Mouse (Mus musculus) embryonic facial prominence, embryonic 10.5 days (tissue): ENCODE measurements around the gene Neu1. TPM values are rescaled to one million over a fixed set of nuclear protein-coding genes. Genes with fewer than 3 reads are reported as not detected.

ENCODE experiments used
- DNase-seq: peaks from one replicate; pipeline ENCODE4 v3.0.0-alpha.2; 2017; ENCODE audit warnings: low spot score
- H3K27ac ChIP-seq: fragments of 300-500 bp; sonication (generic); replicated peaks from 2 replicates; pipeline ENCODE4 v1.5.1; 2016; ENCODE audit warnings: mild to moderate bottlenecking
- H3K27me3 ChIP-seq: fragments of 300-500 bp; sonication (generic); replicated peaks from 2 replicates; pipeline ENCODE4 v1.6.1; 2016; ENCODE audit warnings: low read depth, mild to moderate bottlenecking; ENCODE audit not compliant: poor library complexity, severe bottlenecking
- H3K36me3 ChIP-seq: fragments of 300-500 bp; sonication (generic); replicated peaks from 2 replicates; pipeline ENCODE4 v1.6.1; 2016; ENCODE audit warnings: mild to moderate bottlenecking, moderate library complexity
- H3K4me1 ChIP-seq: fragments of 300-500 bp; sonication (generic); 2 replicates; pipeline ENCODE4 v1.6.1; 2016
- H3K4me3 ChIP-seq: fragments of 300-500 bp; sonication (generic); 2 replicates; pipeline ENCODE4 v1.5.1; 2016; ENCODE audit warnings: mild to moderate bottlenecking, moderate library complexity
- H3K9me3 ChIP-seq: fragments of 300-500 bp; sonication (generic); 2 replicates; pipeline ENCODE4 v1.6.1; 2016; ENCODE audit warnings: mild to moderate bottlenecking
- WGBS: fragments of 180-500 bp; shearing (Covaris S2); methylation state at CpG from one replicate; pipeline ENCODE4 v1.1.7; 2016; 5-methylcytosine and 5-hydroxymethylcytosine counted together
- polyA plus RNA-seq: library from polyadenylated mRNA; unstranded; fragments of >200 nt; fragmentation: Nextera tagmentation; extraction: Ambion mirVana; gene quantifications from 2 replicates; pipeline ENCODE4 v1.2.1, GENCODE M21; 2016

Gene Neu1
- polyA plus RNA-seq, 1 experiment from 2014 or later, result 14.0 TPM

- Histone ChIP-seq H3K27ac (peak overlapping the region; percentile 99), H3K27me3 (no peaks in the 10 kb centered on the region), H3K36me3 (peaks cover 36% of the 10 kb centered on the region), H3K4me1 (peaks cover 20% of the 10 kb centered on the region), H3K9me3 (no peaks in the 10 kb centered on the region), H3K4me3 (peak overlapping the region; percentile 97)
- no peak for DNase-seq
- WGBS, result 25% methylated on average over 2 of the region's 2 CpGs
Observed at GRCm38 (mm10) chr17:34980655-34981054, 49.6 kb downstream of the Neu1 start.

- under 1% methylated on average over 58 of the region's 58 CpGs for WGBS
Observed at GRCm38 (mm10) chr17:34981690-34982180, 50.7 kb downstream of the Neu1 start, which contains the start of gene Lsm2. Gene Lsm2 (plus strand): TSS chr17:34981862.

GRCm38 (mm10) chr17:34982328-34982727 is 51.3 kb downstream of the Neu1 start:
- Histone ChIP-seq H3K4me3 (peak overlapping the region; percentile 97), H3K4me1 (peaks cover 20% of the 10 kb centered on the region), H3K27me3 (no peaks in the 10 kb centered on the region), H3K9me3 (no peaks in the 10 kb centered on the region), H3K36me3 (peaks cover 47% of the 10 kb centered on the region), H3K27ac (peak overlapping the region; percentile 99)
- no peak for DNase-seq
- under 1% methylated on average over 15 of the region's 15 CpGs for WGBS

More at GRCm38 (mm10) chr17:34981690-34982180, 50.7 kb downstream of the Neu1 start, which contains the start of gene Lsm2:
- peak within 1 kb of the TSS; percentile 99 for H3K27ac ChIP-seq
- peak within 1 kb of the TSS; percentile 97 for H3K4me3 ChIP-seq
- peaks cover 46% of the 10 kb centered on the region for H3K36me3 ChIP-seq
- DNase-seq, result peak; percentile 94
- H3K27me3 ChIP-seq, result no peaks in the 10 kb centered on the region
- H3K4me1 ChIP-seq, result peaks cover 20% of the 10 kb centered on the region
- no peaks in the 10 kb centered on the region for H3K9me3 ChIP-seq

GRCm38 (mm10) chr17:34984218-34984617 is 53.2 kb downstream of the Neu1 start:
- WGBS, result 76% methylated on average over 2 of the region's 2 CpGs
- no peak overlapping the region for H3K27ac ChIP-seq
- H3K36me3 ChIP-seq, result peaks cover 57% of the 10 kb centered on the region
- H3K4me3 ChIP-seq, result no peak overlapping the region
- peaks cover 20% of the 10 kb centered on the region for H3K4me1 ChIP-seq
- no peaks in the 10 kb centered on the region for H3K9me3 ChIP-seq
- no peaks in the 10 kb centered on the region for H3K27me3 ChIP-seq
- no peak for DNase-seq

Other genes starting within 250 kb of the Neu1 start
- gene C4b, start 187.4 kb upstream of the Neu1 start, polyA plus RNA-seq, result not detected in 2 replicates
- not detected in 2 replicates for gene Cyp21a1, start 126.7 kb upstream of the Neu1 start, polyA plus RNA-seq
- gene Stk19, start 94.3 kb upstream of the Neu1 start, polyA plus RNA-seq, result 24.6 and 26.4 TPM in 2 replicates
- 78.1 and 88.8 TPM in 2 replicates for gene Dxo, start 94.2 kb upstream of the Neu1 start, polyA plus RNA-seq
- 57.1 and 57.3 TPM in 2 replicates for gene Skiv2l, start 81.0 kb upstream of the Neu1 start, polyA plus RNA-seq
- 129 and 144 TPM in 2 replicates for gene Nelfe, start 80.9 kb upstream of the Neu1 start, polyA plus RNA-seq
- gene Cfb, start 68.7 kb upstream of the Neu1 start, polyA plus RNA-seq, result 2.1 and 2.6 TPM in 2 replicates
- 4.8 and 6.2 TPM in 2 replicates for gene Zbtb12, start 51.8 kb upstream of the Neu1 start, polyA plus RNA-seq
- not detected in 2 replicates for gene Gm20547, start 49.2 kb upstream of the Neu1 start, polyA plus RNA-seq
- gene C2, start 33.0 kb upstream of the Neu1 start, polyA plus RNA-seq, result 0.55 and 1.6 TPM in 2 replicates
- 96.5 and 103 TPM in 2 replicates for gene Ehmt2, start 32.8 kb upstream of the Neu1 start, polyA plus RNA-seq
- gene Slc44a4, start 16.8 kb upstream of the Neu1 start, polyA plus RNA-seq, result 0.21 and 0.44 TPM in 2 replicates
- gene Hspa1b, start 28.0 kb downstream of the Neu1 start, polyA plus RNA-seq, result 0.13 and 0.15 TPM in 2 replicates
- gene Gm20481, start 38.7 kb downstream of the Neu1 start, polyA plus RNA-seq, result not detected in 2 replicates
- 1.3 and 1.9 TPM in 2 replicates for gene Hspa1a, start 40.9 kb downstream of the Neu1 start, polyA plus RNA-seq
- 1.1 TPM in 2 replicates for gene Hspa1l, start 41.5 kb downstream of the Neu1 start, polyA plus RNA-seq
- gene Lsm2, start 50.6 kb downstream of the Neu1 start, polyA plus RNA-seq, result 339 and 361 TPM in 2 replicates
- 197 and 223 TPM in 2 replicates for gene Vars, start 69.7 kb downstream of the Neu1 start, polyA plus RNA-seq
- gene Vwa7, start 85.3 kb downstream of the Neu1 start, polyA plus RNA-seq, result 0.18 and 0.21 TPM in 2 replicates
- gene Sapcd1, start 96.8 kb downstream of the Neu1 start, polyA plus RNA-seq, result 4.2 and 5.6 TPM in 2 replicates
- gene Msh5, start 115.5 kb downstream of the Neu1 start, polyA plus RNA-seq, result 3.9 and 4.4 TPM in 2 replicates
- 190 and 191 TPM in 2 replicates for gene Clic1, start 118.7 kb downstream of the Neu1 start, polyA plus RNA-seq
- gene Ddah2, start 127.8 kb downstream of the Neu1 start, polyA plus RNA-seq, result 482 and 503 TPM in 2 replicates
- 0.31 and 0.35 TPM in 2 replicates for gene Ly6g6c, start 134.1 kb downstream of the Neu1 start, polyA plus RNA-seq
- 0.52 and 0.93 TPM in 2 replicates for gene Mpig6b, start 134.9 kb downstream of the Neu1 start, polyA plus RNA-seq
- 0.83 and 1.00 TPM in 2 replicates for gene Ly6g6e, start 145.6 kb downstream of the Neu1 start, polyA plus RNA-seq
- 1.3 TPM in 1 of 2 replicates, not detected in the other for gene Ly6g6d, start 146.8 kb downstream of the Neu1 start, polyA plus RNA-seq
- 0.51 and 0.62 TPM in 2 replicates for gene Ly6g6f, start 154.4 kb downstream of the Neu1 start, polyA plus RNA-seq
- 59.4 and 60.0 TPM in 2 replicates for gene Abhd16a, start 158.0 kb downstream of the Neu1 start, polyA plus RNA-seq
- not detected in 2 replicates for gene Ly6g5c, start 177.0 kb downstream of the Neu1 start, polyA plus RNA-seq
- 1.5 and 1.6 TPM in 2 replicates for gene Ly6g5b, start 184.2 kb downstream of the Neu1 start, polyA plus RNA-seq
- 32.5 and 33.3 TPM in 2 replicates for gene Gpank1, start 190.2 kb downstream of the Neu1 start, polyA plus RNA-seq
- 283 and 288 TPM in 2 replicates for gene Csnk2b, start 190.8 kb downstream of the Neu1 start, polyA plus RNA-seq
- gene D17H6S53E, start 195.1 kb downstream of the Neu1 start, polyA plus RNA-seq, result 9.6 and 9.7 TPM in 2 replicates
- 0.40 and 0.69 TPM in 2 replicates for gene Apom, start 200.8 kb downstream of the Neu1 start, polyA plus RNA-seq
- gene Bag6, start 203.9 kb downstream of the Neu1 start, polyA plus RNA-seq, result 73.8 and 77.8 TPM in 2 replicates
- gene Prrc2a, start 233.6 kb downstream of the Neu1 start, polyA plus RNA-seq, result 203 and 205 TPM in 2 replicates
- 2.9 and 3.9 TPM in 2 replicates for gene Aif1, start 244.8 kb downstream of the Neu1 start, polyA plus RNA-seq